Mouse (Mus musculus) neural tube, embryonic 11.5 days (tissue): ENCODE results near the gene Tlr13. TPM values are rescaled to one million over a fixed set of nuclear protein-coding genes. Genes with fewer than 3 reads are reported as not detected.

Experiments used
- ATAC-seq: fragments of 200-750 bp; cut with Nextera tagmentation; 2 replicates; pipeline ENCODE4 v1.8.0; 2017; ENCODE audit warnings: moderate number of reproducible peaks, mild to moderate bottlenecking, moderate TSS enrichment, moderate library complexity; ENCODE audit not compliant: insufficient read depth, low FRiP score, low TSS enrichment
- DNase-seq: peaks from one replicate; pipeline ENCODE4 v3.0.0-alpha.2; 2015; ENCODE audit warnings: low spot score
- H3K27ac ChIP-seq: fragments of 300-500 bp; sonication (generic); 2 replicates; pipeline ENCODE4 v1.5.1; 2014; ENCODE audit warnings: low read depth, mild to moderate bottlenecking, low read length
- H3K27me3 ChIP-seq: fragments of 300-500 bp; sonication (generic); 2 replicates; pipeline ENCODE4 v1.6.1; 2014; ENCODE audit warnings: mild to moderate bottlenecking, low read length, mixed read lengths; ENCODE audit not compliant: control insufficient read depth, insufficient read depth
- H3K36me3 ChIP-seq: fragments of 300-500 bp; sonication (generic); 2 replicates; pipeline ENCODE4 v1.6.1; 2014; ENCODE audit warnings: mild to moderate bottlenecking, low read length, moderate library complexity, mixed read lengths; ENCODE audit not compliant: control insufficient read depth, insufficient read depth
- H3K4me1 ChIP-seq: fragments of 300-500 bp; sonication (generic); 2 replicates; pipeline ENCODE4 v1.6.1; 2014; ENCODE audit warnings: low read length, mixed read lengths; ENCODE audit not compliant: control insufficient read depth, insufficient read depth
- H3K4me2 ChIP-seq: fragments of 300-500 bp; sonication (generic); 2 replicates; pipeline ENCODE4 v1.6.1; 2014; ENCODE audit warnings: low read depth, mild to moderate bottlenecking, moderate library complexity
- H3K4me3 ChIP-seq: fragments of 300-500 bp; sonication (generic); 2 replicates; pipeline ENCODE4 v1.5.1; 2014; ENCODE audit warnings: low read depth, low read length
- H3K9ac ChIP-seq: fragments of 300-500 bp; sonication (generic); 2 replicates; pipeline ENCODE4 v1.6.1; 2014; ENCODE audit warnings: mild to moderate bottlenecking, low read length
- H3K9me3 ChIP-seq: fragments of 300-500 bp; sonication (generic); 2 replicates; pipeline ENCODE4 v1.6.1; 2016; ENCODE audit warnings: low read length; ENCODE audit not compliant: control insufficient read depth
- WGBS: fragments of 180-500 bp; shearing (Covaris S2); extraction: QIAGEN DNeasy Blood & Tissue Kit; methylation state at CpG from one replicate; pipeline ENCODE4 v1.1.7; 2014; 5-methylcytosine and 5-hydroxymethylcytosine counted together
- polyA plus RNA-seq: library from polyadenylated mRNA; unstranded; fragments of >200 nt; fragmentation: Nextera tagmentation; extraction: Ambion mirVana; gene quantifications from 2 replicates; pipeline ENCODE4 v1.2.1, GENCODE M21; 2014

Gene Tlr13
- 0.31 and 0.74 TPM in 2 replicates for polyA plus RNA-seq

GRCm38 (mm10) chrX:106142936-106143335, at the start of gene Tlr13:
Tlr13 (plus strand) TSS chrX:106143204.
- Histone ChIP-seq H3K36me3 (no peaks in the 10 kb centered on the region), H3K4me1 (no peaks in the 10 kb centered on the region), H3K27ac (no peak within 1 kb of the TSS), H3K4me2 (no peak within 1 kb of the TSS), H3K9me3 (no peaks in the 10 kb centered on the region), H3K27me3 (no peaks in the 10 kb centered on the region), H3K4me3 (no peak within 1 kb of the TSS), H3K9ac (no peak within 1 kb of the TSS)
- WGBS = 93% methylated on average over 6 of the region's 6 CpGs
- ATAC-seq (no peak), DNase-seq (no peak)

GRCm38 (mm10) chrX:106105464-106105863, 37.5 kb upstream of the Tlr13 start:
- 62% methylated on average over 2 of the region's 2 CpGs for WGBS
- no peaks in the 10 kb centered on the region for H3K9me3 ChIP-seq
- H3K9ac ChIP-seq = no peak overlapping the region
- H3K27ac ChIP-seq = no peak overlapping the region
- H3K4me3 ChIP-seq = no peak overlapping the region
- no peak overlapping the region for H3K4me2 ChIP-seq
- ATAC-seq (no peak), DNase-seq (no peak)
- no peaks in the 10 kb centered on the region for H3K27me3 ChIP-seq
- no peaks in the 10 kb centered on the region for H3K36me3 ChIP-seq
- no peaks in the 10 kb centered on the region for H3K4me1 ChIP-seq

- ATAC-seq (no peak), DNase-seq (no peak)
- Histone ChIP-seq H3K27ac (no peak overlapping the region), H3K4me3 (no peak overlapping the region), H3K4me2 (no peak overlapping the region), H3K9me3 (no peaks in the 10 kb centered on the region), H3K27me3 (no peaks in the 10 kb centered on the region), H3K4me1 (no peaks in the 10 kb centered on the region), H3K9ac (no peak overlapping the region), H3K36me3 (no peaks in the 10 kb centered on the region)
- WGBS = 96% methylated on average over 4 of the region's 4 CpGs
Observed at GRCm38 (mm10) chrX:106113881-106114280, 29.1 kb upstream of the Tlr13 start.

GRCm38 (mm10) chrX:106114674-106115073, 28.3 kb upstream of the Tlr13 start:
- Histone ChIP-seq H3K9ac (no peak overlapping the region), H3K36me3 (no peaks in the 10 kb centered on the region), H3K27me3 (no peaks in the 10 kb centered on the region), H3K27ac (no peak overlapping the region), H3K4me3 (no peak overlapping the region), H3K4me2 (no peak overlapping the region), H3K9me3 (no peaks in the 10 kb centered on the region), H3K4me1 (no peaks in the 10 kb centered on the region)
- DNase-seq = no peak
- 86% methylated on average over 1 of the region's 1 CpGs for WGBS
- no peak for ATAC-seq

- WGBS = 100% methylated on average over 2 of the region's 2 CpGs
- no peak for DNase-seq
- no peak overlapping the region for H3K4me3 ChIP-seq
- H3K27ac ChIP-seq = no peak overlapping the region
- no peaks in the 10 kb centered on the region for H3K27me3 ChIP-seq
- no peak overlapping the region for H3K9ac ChIP-seq
- no peak for ATAC-seq
- H3K36me3 ChIP-seq = no peaks in the 10 kb centered on the region
- H3K4me2 ChIP-seq = no peak overlapping the region
- no peaks in the 10 kb centered on the region for H3K4me1 ChIP-seq
- no peaks in the 10 kb centered on the region for H3K9me3 ChIP-seq
Observed at GRCm38 (mm10) chrX:106122823-106123222, 20.2 kb upstream of the Tlr13 start.

- Histone ChIP-seq H3K4me3 (no peak overlapping the region), H3K27me3 (no peaks in the 10 kb centered on the region), H3K4me2 (no peak overlapping the region), H3K9ac (no peak overlapping the region), H3K27ac (no peak overlapping the region), H3K9me3 (no peaks in the 10 kb centered on the region), H3K4me1 (no peaks in the 10 kb centered on the region), H3K36me3 (no peaks in the 10 kb centered on the region)
- 53% methylated on average over 6 of the region's 6 CpGs for WGBS
- ATAC-seq (no peak), DNase-seq (no peak)
Observed at GRCm38 (mm10) chrX:106128283-106128682, 14.7 kb upstream of the Tlr13 start.

- no peaks in the 10 kb centered on the region for H3K27me3 ChIP-seq
- no peak overlapping the region for H3K4me2 ChIP-seq
- 84% methylated on average over 4 of the region's 4 CpGs for WGBS
Observed at GRCm38 (mm10) chrX:106129877-106130276, 13.1 kb upstream of the Tlr13 start.

GRCm38 (mm10) chrX:106134916-106135315, 8.1 kb upstream of the Tlr13 start:
- Histone ChIP-seq H3K4me3 (no peak overlapping the region), H3K27me3 (no peaks in the 10 kb centered on the region), H3K4me2 (no peak overlapping the region), H3K9ac (no peak overlapping the region), H3K36me3 (no peaks in the 10 kb centered on the region), H3K27ac (no peak overlapping the region), H3K4me1 (no peaks in the 10 kb centered on the region), H3K9me3 (no peaks in the 10 kb centered on the region)
- no peak for ATAC-seq
- DNase-seq = no peak
- 91% methylated on average over 3 of the region's 3 CpGs for WGBS

More at GRCm38 (mm10) chrX:106129877-106130276, 13.1 kb upstream of the Tlr13 start:
- Histone ChIP-seq H3K9ac (no peak overlapping the region), H3K36me3 (no peaks in the 10 kb centered on the region), H3K4me3 (no peak overlapping the region), H3K4me1 (no peaks in the 10 kb centered on the region), H3K9me3 (no peaks in the 10 kb centered on the region), H3K27ac (no peak overlapping the region)
- DNase-seq (no peak), ATAC-seq (no peak)

- 82% methylated on average over 4 of the region's 4 CpGs for WGBS
- no peaks in the 10 kb centered on the region for H3K4me1 ChIP-seq
- no peaks in the 10 kb centered on the region for H3K9me3 ChIP-seq
- DNase-seq (no peak), ATAC-seq (no peak)
- H3K4me3 ChIP-seq = no peak overlapping the region
- no peak overlapping the region for H3K27ac ChIP-seq
- no peaks in the 10 kb centered on the region for H3K27me3 ChIP-seq
- no peaks in the 10 kb centered on the region for H3K36me3 ChIP-seq
- H3K4me2 ChIP-seq = no peak overlapping the region
- H3K9ac ChIP-seq = no peak overlapping the region
Observed at GRCm38 (mm10) chrX:106135484-106135883, 7.5 kb upstream of the Tlr13 start.
